Mouse (Mus musculus) stomach, postnatal 0 days (tissue): Measurements from ENCODE around the gene 4833439L19Rik.

ENCODE experiments used
- CTCF ChIP-seq: IDR thresholded peaks from 2 replicates; pipeline ENCODE4 v1.5.1; 2016; ENCODE audit warnings: antibody characterized with exemption, low read depth, mild to moderate bottlenecking, moderate library complexity
- EP300 ChIP-seq: optimal IDR thresholded peaks from 2 replicates; pipeline ENCODE3; 2016; ENCODE audit warnings: antibody characterized with exemption

DNA sequence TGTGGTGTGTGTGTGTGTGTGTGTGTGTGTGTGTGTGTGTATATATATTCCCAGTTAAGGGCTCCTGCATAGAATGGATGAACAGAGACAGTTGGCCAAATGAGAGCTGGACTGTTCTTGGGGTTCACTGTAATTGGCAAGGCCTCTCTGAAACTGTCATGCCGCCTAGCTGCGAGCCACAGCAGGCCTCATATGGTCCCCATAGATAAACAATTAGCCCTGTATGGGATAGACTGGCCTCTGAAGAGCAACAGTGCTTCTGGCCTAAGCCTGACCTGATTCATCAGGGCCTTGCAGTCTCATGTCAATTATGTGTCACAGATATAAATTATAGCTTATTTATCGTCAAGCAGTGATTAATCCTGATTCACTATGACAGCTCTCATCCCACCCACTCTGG is 42.8 kb upstream of the 4833439L19Rik start:
- TF ChIP-seq CTCF (no peak), EP300 (no peak)
